Mouse (Mus musculus): ENCODE data around the gene Ank2.

DNA sequence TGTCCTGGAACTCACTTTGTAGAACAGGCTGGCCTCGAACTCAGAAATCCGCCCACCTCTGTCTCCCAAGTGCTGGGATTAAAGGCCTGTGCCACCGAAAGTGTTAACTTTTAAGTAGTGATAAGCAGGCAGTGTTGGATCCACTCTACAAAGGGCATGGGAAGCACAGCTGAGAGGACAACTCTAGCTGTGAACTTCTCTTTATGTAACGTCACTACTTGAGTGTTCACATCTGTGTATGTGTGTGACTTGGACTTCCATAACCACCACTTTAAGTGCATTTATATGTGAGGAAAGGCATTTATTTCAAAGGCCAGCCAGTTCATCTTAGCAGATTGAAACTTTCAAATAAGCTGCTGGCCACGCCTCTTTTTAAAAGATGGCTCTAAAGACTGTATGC lies 523.7 kb downstream of the Ank2 start:
- TF ChIP-seq CTCF (IDR thresholded peaks at IDR 0.05) (no peak), EP300 (IDR thresholded peaks at IDR 0.05) (no peak)

Data from lung, postnatal 0 days (tissue).